Mouse (Mus musculus) stomach, postnatal 0 days (tissue): ENCODE data around the gene Extl2. TPM values are rescaled to one million over a fixed set of nuclear protein-coding genes. Genes with fewer than 3 reads are reported as not detected.

Experiments used
- ATAC-seq: fragments of 200-750 bp; cut with Nextera tagmentation; 2 replicates; pipeline ENCODE4 v1.8.0; 2017; ENCODE audit not compliant: low FRiP score, low TSS enrichment
- DNase-seq: peaks from one replicate; pipeline ENCODE4 v3.0.0-alpha.2; 2016; ENCODE audit warnings: low spot score
- H3K27ac ChIP-seq: fragments of 300-500 bp; sonication (generic); replicated peaks from 2 replicates; pipeline ENCODE4 v1.5.1; 2014; ENCODE audit warnings: mild to moderate bottlenecking, control low read depth
- H3K27me3 ChIP-seq: fragments of 300-500 bp; sonication (generic); 2 replicates; pipeline ENCODE4 v1.6.1; 2014; ENCODE audit warnings: low read length; ENCODE audit not compliant: control insufficient read depth, insufficient read depth
- H3K36me3 ChIP-seq: fragments of 300-500 bp; sonication (generic); 2 replicates; pipeline ENCODE4 v1.6.1; 2014; ENCODE audit warnings: low read length, mixed read lengths; ENCODE audit not compliant: control insufficient read depth, insufficient read depth
- H3K4me1 ChIP-seq: fragments of 300-500 bp; sonication (generic); replicated peaks from 2 replicates; pipeline ENCODE4 v1.6.1; 2014; ENCODE audit warnings: antibody characterized with exemption; ENCODE audit not compliant: control insufficient read depth, insufficient read depth
- H3K4me2 ChIP-seq: fragments of 300-500 bp; sonication (generic); replicated peaks from 2 replicates; pipeline ENCODE4 v1.6.1; 2014; ENCODE audit warnings: low read depth, mild to moderate bottlenecking, control low read depth, moderate library complexity
- H3K4me3 ChIP-seq: fragments of 300-500 bp; sonication (generic); 2 replicates; pipeline ENCODE4 v1.5.1; 2014; ENCODE audit warnings: low read depth, low read length, control low read depth
- H3K9ac ChIP-seq: fragments of 300-500 bp; sonication (generic); 2 replicates; pipeline ENCODE4 v1.6.1; 2014; ENCODE audit warnings: mild to moderate bottlenecking, low read length, control low read depth, mixed read lengths
- H3K9me3 ChIP-seq: fragments of 300-500 bp; sonication (generic); 2 replicates; pipeline ENCODE4 v1.6.1; 2016; ENCODE audit warnings: low read length; ENCODE audit not compliant: control insufficient read depth
- CTCF ChIP-seq: IDR thresholded peaks from 2 replicates; pipeline ENCODE4 v1.5.1; 2016; ENCODE audit warnings: antibody characterized with exemption, low read depth, mild to moderate bottlenecking, moderate library complexity
- EP300 ChIP-seq: optimal IDR thresholded peaks from 2 replicates; pipeline ENCODE3; 2016; ENCODE audit warnings: antibody characterized with exemption
- WGBS: fragments of 180-500 bp; shearing (Covaris S2); extraction: QIAGEN DNeasy Blood & Tissue Kit; methylation state at CpG from one replicate; pipeline ENCODE4 v1.1.7; 2014; 5-methylcytosine and 5-hydroxymethylcytosine counted together
- microRNA-seq: library from miRNA; unstranded; fragments of <30 nt; microRNA quantifications from one replicate; pipeline ENCODE4, GENCODE M21; 2016
- polyA plus RNA-seq: library from polyadenylated mRNA; unstranded; fragments of >200 nt; fragmentation: Nextera tagmentation; extraction: Ambion mirVana; gene quantifications from 2 replicates; pipeline ENCODE4 v1.2.1, GENCODE M21; 2015

The Extl2 gene
- polyA plus RNA-seq, 1 experiment from 2014 or later: 14.1 TPM

DNA sequence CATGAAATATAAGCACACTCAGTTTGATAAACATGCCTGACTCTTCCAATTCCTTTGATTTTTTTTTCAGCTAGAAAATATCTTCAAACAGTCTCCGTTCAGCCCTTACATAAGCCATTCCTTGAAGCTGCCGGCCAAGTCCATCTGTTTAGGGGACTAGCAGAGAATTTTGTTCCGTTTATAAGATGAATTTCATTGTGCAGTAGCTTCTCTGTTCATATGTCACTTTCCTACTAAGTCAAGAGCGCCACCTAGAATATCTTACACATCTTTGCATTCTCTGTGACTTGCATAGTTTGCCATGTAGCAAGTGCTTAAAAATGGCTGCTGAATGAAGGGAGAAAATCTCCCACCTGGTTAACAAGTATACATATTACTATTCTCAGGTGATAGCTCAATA lies 71.2 kb downstream of the Extl2 start:
- Histone ChIP-seq H3K4me2 (no peak overlapping the region), H3K27me3 (no peaks in the 10 kb centered on the region), H3K27ac (no peak overlapping the region), H3K4me1 (no peaks in the 10 kb centered on the region), H3K9ac (no peak overlapping the region), H3K9me3 (no peaks in the 10 kb centered on the region), H3K36me3 (no peaks in the 10 kb centered on the region), H3K4me3 (no peak overlapping the region)
- no peak for TF ChIP-seq EP300
- TF ChIP-seq CTCF: peak; percentile 46
- no peak for ATAC-seq
- 49% methylated on average over 4 of the region's 4 CpGs for WGBS
- no peak for DNase-seq

Small RNA genes lying within 50 kb of the gene (microRNA-seq; reads per million reads assigned to microRNA genes)
- not detected for gene Mir669n

Other genes starting within 250 kb of the Extl2 start
- gene Dph5, start 119.6 kb upstream of the Extl2 start, polyA plus RNA-seq: 18.2 and 20.4 TPM in 2 replicates
- 36.4 and 37.7 TPM in 2 replicates for gene Slc30a7, start 56 bp upstream of the Extl2 start, polyA plus RNA-seq
- gene Vcam1, start 122.2 kb downstream of the Extl2 start, polyA plus RNA-seq: 16.3 and 17.3 TPM in 2 replicates
- gene Gpr88, start 246.0 kb downstream of the Extl2 start, polyA plus RNA-seq: 1.1 and 1.4 TPM in 2 replicates